Mouse (Mus musculus): ENCODE results near the gene Atad5. TPM values are rescaled to one million over a fixed set of nuclear protein-coding genes. Genes with fewer than 3 reads are reported as not detected.
"Not testable (repeated sequence)": the region's sequence is repeated elsewhere in the genome, so short reads cannot be mapped to it uniquely, and the experiment has no call there.

The Atad5 gene
- polyA plus RNA-seq, 1 experiment from 2014 or later: 2.2 TPM

GRCm38 (mm10) chr11:80181021-80181749 lies 92.0 kb downstream of the Atad5 start:
- WGBS: 67% methylated on average over 5 of the region's 5 CpGs
- Histone ChIP-seq H3K9ac (ENCODE audit: low read length) (no peak overlapping the region), H3K4me1 (replicated peaks; ENCODE audit: control insufficient read depth, insufficient read depth) (no peaks in the 10 kb centered on the region), H3K36me3 (ENCODE audit: control insufficient read depth, insufficient read depth, low read length) (no peaks in the 10 kb centered on the region), H3K27me3 (ENCODE audit: control insufficient read depth, insufficient read depth, low read length) (no peaks in the 10 kb centered on the region), H3K9me3 (ENCODE audit: control insufficient read depth, low read length) (no peaks in the 10 kb centered on the region), H3K4me3 (ENCODE audit: low read depth, low read length) (no peak overlapping the region), H3K27ac (replicated peaks) (no peak overlapping the region), H3K4me2 (replicated peaks; ENCODE audit: low read depth) (no peak overlapping the region)
- no peak for ATAC-seq (ENCODE audit: low FRiP score, low TSS enrichment)
- TF ChIP-seq CTCF (IDR thresholded peaks at IDR 0.05; ENCODE audit: low read depth) (no peak; the same call in 1 of the 2 replicates), EP300 (optimal IDR thresholded peaks at IDR 0.05) (no peak)
- DNase-seq (ENCODE audit: low spot score): no peak

- ATAC-seq (ENCODE audit: low FRiP score, low TSS enrichment): peak; percentile 73
- H3K4me1 ChIP-seq (replicated peaks; ENCODE audit: control insufficient read depth, insufficient read depth); DNase-seq (ENCODE audit: low spot score); H3K27me3 ChIP-seq (ENCODE audit: control insufficient read depth, insufficient read depth, low read length); H3K9me3 ChIP-seq (ENCODE audit: control insufficient read depth, low read length); H3K36me3 ChIP-seq (ENCODE audit: control insufficient read depth, insufficient read depth, low read length): not testable (repeated sequence)
- 45% methylated on average over 11 of the region's 12 CpGs for WGBS
- Histone ChIP-seq H3K4me2 (replicated peaks; ENCODE audit: low read depth) (peak overlapping the region; percentile 86), H3K27ac (replicated peaks) (peak overlapping the region; percentile 95; the same call in 1 of the 2 replicates), H3K4me3 (ENCODE audit: low read depth, low read length) (peak overlapping the region; percentile 87), H3K9ac (ENCODE audit: low read length) (peak overlapping the region; percentile 92)
- peak; percentile 58 for TF ChIP-seq CTCF (IDR thresholded peaks at IDR 0.05; ENCODE audit: low read depth)
These were observed 94.0 kb downstream of the Atad5 start for GRCm38 (mm10) chr11:80183054-80183704.

- Histone ChIP-seq H3K4me3 (ENCODE audit: low read depth, low read length) (peak within 1 kb of the TSS; percentile 87), H3K36me3 (ENCODE audit: control insufficient read depth, insufficient read depth, low read length) (no peaks in the 10 kb centered on the region; the same call in 1 of the 2 replicates), H3K9me3 (ENCODE audit: control insufficient read depth, low read length) (no peaks in the 10 kb centered on the region), H3K4me2 (replicated peaks; ENCODE audit: low read depth) (peak within 1 kb of the TSS; percentile 86), H3K27me3 (ENCODE audit: control insufficient read depth, insufficient read depth, low read length) (no peaks in the 10 kb centered on the region), H3K9ac (ENCODE audit: low read length) (peak within 1 kb of the TSS; percentile 92), H3K27ac (replicated peaks) (peak within 1 kb of the TSS; percentile 95), H3K4me1 (replicated peaks; ENCODE audit: control insufficient read depth, insufficient read depth) (no peaks in the 10 kb centered on the region)
- DNase-seq (ENCODE audit: low spot score) (peak; percentile 94), ATAC-seq (ENCODE audit: low FRiP score, low TSS enrichment) (peak; percentile 97)
- WGBS: 2% methylated on average over 32 of the region's 33 CpGs
- TF ChIP-seq EP300 (optimal IDR thresholded peaks at IDR 0.05) (no peak), CTCF (IDR thresholded peaks at IDR 0.05; ENCODE audit: low read depth) (no peak)
These were observed 94.6 kb downstream of the Atad5 start, which contains the start of gene Rnf135 for GRCm38 (mm10) chr11:80183705-80184255. Gene Rnf135, plus strand, starts transcription at chr11:80183851.

- H3K36me3 ChIP-seq (ENCODE audit: control insufficient read depth, insufficient read depth, low read length): peaks cover 4% of the 10 kb centered on the region; the same call in 1 of the 2 replicates
- peak overlapping the region; percentile 95 for H3K27ac ChIP-seq (replicated peaks)
- H3K9me3 ChIP-seq (ENCODE audit: control insufficient read depth, low read length): no peaks in the 10 kb centered on the region
- H3K9ac ChIP-seq (ENCODE audit: low read length): peak overlapping the region; percentile 92
- TF ChIP-seq EP300 (optimal IDR thresholded peaks at IDR 0.05) (no peak), CTCF (IDR thresholded peaks at IDR 0.05; ENCODE audit: low read depth) (no peak)
- H3K4me3 ChIP-seq (ENCODE audit: low read depth, low read length): peak overlapping the region; percentile 87
- WGBS: 79% methylated on average over 6 of the region's 6 CpGs
- H3K4me2 ChIP-seq (replicated peaks; ENCODE audit: low read depth): peak overlapping the region; percentile 86
- no peak for DNase-seq (ENCODE audit: low spot score)
- no peak for ATAC-seq (ENCODE audit: low FRiP score, low TSS enrichment)
- H3K27me3 ChIP-seq (ENCODE audit: control insufficient read depth, insufficient read depth, low read length): no peaks in the 10 kb centered on the region
- no peaks in the 10 kb centered on the region for H3K4me1 ChIP-seq (replicated peaks; ENCODE audit: control insufficient read depth, insufficient read depth)
These were observed 95.4 kb downstream of the Atad5 start for GRCm38 (mm10) chr11:80184531-80185071.

Other genes with a start within 250 kb of the Atad5 start
- 25.5 and 26.2 TPM in 2 replicates for gene Utp6, start 127.0 kb upstream of the Atad5 start, polyA plus RNA-seq (2015; fragmentation: Nextera tagmentation; extraction: Ambion mirVana)
- 7.9 and 8.4 TPM in 2 replicates for gene Suz12, start 96.3 kb upstream of the Atad5 start, polyA plus RNA-seq (2015; fragmentation: Nextera tagmentation; extraction: Ambion mirVana)
- gene Crlf3, start 8.4 kb upstream of the Atad5 start, polyA plus RNA-seq (2015; fragmentation: Nextera tagmentation; extraction: Ambion mirVana): 13.2 and 13.6 TPM in 2 replicates
- gene Tefm, start 52.8 kb downstream of the Atad5 start, polyA plus RNA-seq (2015; fragmentation: Nextera tagmentation; extraction: Ambion mirVana): 18.6 and 20.5 TPM in 2 replicates
- gene Adap2, start 64.7 kb downstream of the Atad5 start, polyA plus RNA-seq (2015; fragmentation: Nextera tagmentation; extraction: Ambion mirVana): 3.6 and 5.4 TPM in 2 replicates
- 7.5 and 8.8 TPM in 2 replicates for gene Rnf135, start 94.5 kb downstream of the Atad5 start, polyA plus RNA-seq (2015; fragmentation: Nextera tagmentation; extraction: Ambion mirVana)
- 28.4 and 30.4 TPM in 2 replicates for gene Rhot1, start 119.6 kb downstream of the Atad5 start, polyA plus RNA-seq (2015; fragmentation: Nextera tagmentation; extraction: Ambion mirVana)
- gene Rhbdl3, start 211.5 kb downstream of the Atad5 start, polyA plus RNA-seq (2015; fragmentation: Nextera tagmentation; extraction: Ambion mirVana): 2.7 and 3.4 TPM in 2 replicates

All from stomach, postnatal 0 days (tissue).